Mouse (Mus musculus) G1E (cell line): Measurements from ENCODE around the gene Sf3b6. TPM values are rescaled to one million over a fixed set of nuclear protein-coding genes. Genes with fewer than 3 reads are reported as not detected.

Experiments used
- ATAC-seq: 2 replicates; pipeline ENCODE4 v1.8.0; 2016; ENCODE audit warnings: mild to moderate bottlenecking; ENCODE audit not compliant: insufficient number of reproducible peaks, poor library complexity, low FRiP score, severe bottlenecking; ENCODE audit errors: extremely low read depth
- DNase-seq: peaks from one replicate; pipeline ENCODE4 v3.0.0; 2012; ENCODE audit warnings: low spot score
- H3K27me3 ChIP-seq: 2 replicates; pipeline ENCODE4 v1.6.1; 2012; ENCODE audit warnings: mild to moderate bottlenecking, low read length, inconsistent platforms; ENCODE audit not compliant: insufficient read depth
- H3K36me3 ChIP-seq: replicated peaks from 2 replicates; pipeline ENCODE3; 2012; ENCODE audit warnings: mild to moderate bottlenecking, inconsistent platforms
- H3K4me1 ChIP-seq: 2 replicates; pipeline ENCODE4 v1.6.1; 2012; ENCODE audit warnings: low read depth, low read length, inconsistent platforms, mixed read lengths; ENCODE audit not compliant: insufficient read depth
- H3K4me3 ChIP-seq: 2 replicates; pipeline ENCODE4 v1.5.1; 2012; ENCODE audit warnings: low read depth, mild to moderate bottlenecking, inconsistent platforms, low read length, moderate library complexity, mixed read lengths
- H3K9me3 ChIP-seq: replicated peaks from 2 replicates; pipeline ENCODE4 v1.6.1; 2012; ENCODE audit warnings: inconsistent platforms
- CTCF ChIP-seq: IDR thresholded peaks from 2 replicates; pipeline ENCODE4 v1.5.1; 2012; ENCODE audit warnings: low read depth, low read length, inconsistent platforms, mixed read lengths
- GATA1 ChIP-seq: IDR thresholded peaks from 2 replicates; pipeline ENCODE4 v1.6.1; 2012; ENCODE audit warnings: borderline replicate concordance, low read length, inconsistent platforms, mixed read lengths
- GATA2 ChIP-seq: IDR thresholded peaks from 2 replicates; pipeline ENCODE4 v1.6.1; 2012; ENCODE audit warnings: low read depth, low read length, inconsistent platforms, borderline replicate concordance
- POLR2AphosphoS5 ChIP-seq: IDR thresholded peaks from 2 replicates; pipeline ENCODE4 v1.6.1; 2012; ENCODE audit warnings: low read depth, low read length, inconsistent platforms; ENCODE audit not compliant: insufficient replicate concordance
- TAL1 ChIP-seq: conservative IDR thresholded peaks from 2 replicates; pipeline ENCODE4 v1.6.1; 2012; ENCODE audit warnings: low read depth, low read length, inconsistent platforms, mixed read lengths
- polyA plus RNA-seq: library from polyadenylated mRNA; stranded (reverse); fragments of >175 nt; gene quantifications from 2 replicates; pipeline ENCODE4 v1.2.3, GENCODE M21; 2012
- total RNA-seq, 2 experiments: library from RNA; stranded (forward) in 1 of 2; stranded (reverse) in 1 of 2; fragments of 200-1000 nt in 1 of 2; fragments of >200 nt in 1 of 2; fragmentation: Nextera tagmentation in 1 of 2; gene quantifications; 2 replicates each; pipeline ENCODE4 v1.2.3; 2014 to 2017

Sf3b6 gene
- total and polyA plus RNA-seq, 3 experiments: 8.2 to 193 (median 44.4) TPM

DNA sequence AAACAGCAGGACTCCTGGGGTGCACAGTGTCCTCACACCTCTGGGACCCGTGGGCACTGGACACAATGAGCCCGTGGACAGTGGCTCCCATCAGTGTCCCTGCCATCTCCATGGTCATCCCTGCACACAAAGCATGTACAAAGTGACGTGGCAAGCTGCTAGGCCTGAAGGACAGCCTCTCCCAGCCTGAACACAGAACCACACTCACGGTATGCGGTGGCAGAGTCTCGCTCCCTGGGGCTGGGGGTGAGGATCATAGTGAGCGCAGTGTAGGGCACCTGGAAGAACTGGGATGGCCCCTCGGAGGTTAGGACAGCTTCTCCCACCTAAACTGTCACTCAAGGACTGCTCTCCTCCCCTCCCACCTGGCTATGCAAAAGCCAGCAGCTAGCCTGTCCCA is 51.6 kb downstream of the Sf3b6 start:
- DNase-seq (no peak), ATAC-seq (no peak)
- peaks cover 96% of the 10 kb centered on the region for H3K4me1 ChIP-seq
- peaks cover 85% of the 10 kb centered on the region for H3K36me3 ChIP-seq
- H3K27me3 ChIP-seq: no peaks in the 10 kb centered on the region
- peak overlapping the region; percentile 22; the same call in 1 of the 2 replicates for H3K4me3 ChIP-seq
- H3K9me3 ChIP-seq: no peaks in the 10 kb centered on the region
- no peak for TF ChIP-seq CTCF
- no peak for TF ChIP-seq GATA2
- TF ChIP-seq GATA1: no peak
- no peak for TF ChIP-seq POLR2AphosphoS5
- TF ChIP-seq TAL1: no peak

- H3K9me3 ChIP-seq: no peaks in the 10 kb centered on the region
- no peak for TF ChIP-seq GATA1
- no peak for TF ChIP-seq CTCF
- no peak for TF ChIP-seq GATA2
- TF ChIP-seq TAL1: no peak
- no peak for TF ChIP-seq POLR2AphosphoS5
- H3K36me3 ChIP-seq: peaks cover 69% of the 10 kb centered on the region
- ATAC-seq (no peak), DNase-seq (no peak)
- H3K4me1 ChIP-seq: peaks cover 96% of the 10 kb centered on the region
- no peaks in the 10 kb centered on the region for H3K27me3 ChIP-seq
- peak overlapping the region; percentile 58; the same call in 1 of the 2 replicates for H3K4me3 ChIP-seq
These were observed 53.9 kb downstream of the Sf3b6 start for GRCm38 (mm10) chr12:4871260-4871659.

DNA sequence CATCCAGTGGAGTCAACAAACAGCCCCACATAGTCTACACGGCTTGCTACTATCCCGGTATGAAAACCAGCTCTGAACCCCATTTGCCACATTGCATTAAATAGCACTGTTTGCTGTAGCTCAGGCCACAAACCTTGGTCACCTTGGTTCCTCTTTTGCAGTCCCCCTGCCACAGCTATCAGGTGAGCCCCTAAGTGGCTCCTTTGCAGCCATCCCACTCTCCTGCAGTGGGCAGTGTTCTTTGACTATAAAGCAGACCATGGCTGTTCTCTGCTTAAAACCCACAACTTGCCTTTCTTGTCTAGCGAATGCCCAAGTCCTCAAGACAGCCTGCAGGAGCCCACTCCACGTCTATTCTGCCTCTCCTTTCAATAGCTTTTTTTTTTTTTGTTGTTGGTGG is 54.9 kb downstream of the Sf3b6 start:
- no peaks in the 10 kb centered on the region for H3K27me3 ChIP-seq
- peak overlapping the region; percentile 79 for H3K4me3 ChIP-seq
- H3K36me3 ChIP-seq: peaks cover 59% of the 10 kb centered on the region
- H3K4me1 ChIP-seq: peaks cover 91% of the 10 kb centered on the region
- TF ChIP-seq GATA1 (no peak), TAL1 (no peak), CTCF (peak; percentile 15; the same call in 1 of the 2 replicates)
- DNase-seq: peak; percentile 34
- ATAC-seq: no peak
- H3K9me3 ChIP-seq: no peaks in the 10 kb centered on the region

GRCm38 (mm10) chr12:4872983-4873477 is 55.7 kb downstream of the Sf3b6 start:
- no peaks in the 10 kb centered on the region for H3K27me3 ChIP-seq
- TF ChIP-seq TAL1 (peak; percentile 92), POLR2AphosphoS5 (no peak)
- H3K9me3 ChIP-seq: no peaks in the 10 kb centered on the region
- DNase-seq (peak; percentile 56), ATAC-seq (peak; percentile 73)
- H3K36me3 ChIP-seq: peaks cover 52% of the 10 kb centered on the region
- peaks cover 84% of the 10 kb centered on the region for H3K4me1 ChIP-seq
- H3K4me3 ChIP-seq: peak overlapping the region; percentile 79

DNA sequence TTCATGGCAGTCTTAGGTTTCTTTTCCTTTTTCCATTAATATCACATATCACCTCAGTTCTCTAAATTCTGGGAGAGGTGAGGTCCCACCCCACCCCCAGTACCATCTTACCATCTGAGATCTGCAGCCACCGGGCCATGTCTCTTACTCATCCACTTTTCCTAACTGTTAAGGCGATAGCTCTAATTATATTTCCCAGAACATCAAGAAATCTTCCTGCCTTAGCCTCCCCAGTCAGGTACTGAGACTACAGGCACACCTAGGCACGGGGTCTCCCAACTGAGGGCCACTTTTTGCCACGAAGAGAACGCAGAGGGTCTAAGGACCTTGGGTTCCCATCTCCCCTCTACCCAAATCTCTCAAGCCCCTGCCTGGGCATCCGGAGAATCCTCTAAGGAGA is 56.2 kb downstream of the Sf3b6 start:
- peaks cover 85% of the 10 kb centered on the region for H3K4me1 ChIP-seq
- no peaks in the 10 kb centered on the region for H3K27me3 ChIP-seq
- H3K9me3 ChIP-seq: no peaks in the 10 kb centered on the region
- peak overlapping the region; percentile 79 for H3K4me3 ChIP-seq
- ATAC-seq: no peak
- peaks cover 52% of the 10 kb centered on the region for H3K36me3 ChIP-seq
- DNase-seq: no peak
- TF ChIP-seq GATA2 (no peak), POLR2AphosphoS5 (no peak), GATA1 (no peak), TAL1 (no peak), CTCF (no peak)

GRCm38 (mm10) chr12:4874161-4874927 is 57.0 kb downstream of the Sf3b6 start, which contains the start of gene Mfsd2b:
TSS of gene Mfsd2b (minus strand) at chr12:4874359.
- no peaks in the 10 kb centered on the region for H3K27me3 ChIP-seq
- TF ChIP-seq TAL1: no peak
- no peak for TF ChIP-seq CTCF
- no peak for TF ChIP-seq GATA1
- no peak for TF ChIP-seq POLR2AphosphoS5
- TF ChIP-seq GATA2: no peak
- DNase-seq: peak; percentile 61
- ATAC-seq: peak; percentile 71
- peaks cover 51% of the 10 kb centered on the region for H3K36me3 ChIP-seq
- H3K4me1 ChIP-seq: peaks cover 77% of the 10 kb centered on the region
- no peaks in the 10 kb centered on the region for H3K9me3 ChIP-seq
- H3K4me3 ChIP-seq: peak within 1 kb of the TSS; percentile 79
